Mouse (Mus musculus): Measurements from ENCODE around the gene Ak4.

- no peak for TF ChIP-seq CTCF (IDR thresholded peaks at IDR 0.05; ENCODE audit: extremely low read depth, insufficient read depth, insufficient read length, insufficient replicate concordance)
- TF ChIP-seq POLR2A (IDR thresholded peaks at IDR 0.05; ENCODE audit: low read depth, low read length), result no peak
Observed at GRCm38 (mm10) chr4:101496534-101497237, 77.6 kb downstream of the Ak4 start, which contains the start of gene Dnajc6.

Measured in spleen, adult 2 months (tissue).